Mouse (Mus musculus) neural tube, postnatal 0 days (tissue): ENCODE results near the gene Abca12. TPM values are rescaled to one million over a fixed set of nuclear protein-coding genes. Genes with fewer than 3 reads are reported as not detected.

Experiments used
- polyA plus RNA-seq: library from polyadenylated mRNA; unstranded; fragments of >200 nt; fragmentation: Nextera tagmentation; extraction: Ambion mirVana; gene quantifications from 2 replicates; pipeline ENCODE4 v1.2.1, GENCODE M21; 2015

Abca12 gene
- 0.03 and 0.09 TPM in 2 replicates for polyA plus RNA-seq

DNA sequence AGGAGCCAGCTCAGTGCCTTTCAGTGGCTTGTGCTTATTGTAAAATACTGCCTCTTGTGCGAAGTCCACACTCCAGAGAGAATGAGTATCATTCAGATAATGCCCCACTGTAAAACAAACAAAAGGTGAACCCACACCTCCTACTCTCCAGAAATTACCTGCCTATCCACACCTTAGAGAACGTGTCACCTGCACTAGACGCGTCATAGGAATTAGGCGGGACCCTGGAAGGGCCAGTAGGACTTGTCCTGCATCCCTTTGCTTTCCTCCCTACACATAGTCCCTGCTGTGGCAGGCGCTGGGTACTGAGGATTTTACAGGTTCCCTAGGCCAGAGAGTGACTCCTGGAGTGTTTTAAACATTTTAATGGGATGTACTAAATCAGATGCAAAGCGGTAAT, at the start of gene Abca12:
TSS of gene Abca12 (minus strand) at position 101 of the 400 bp plus-strand sequence.

Other genes starting within 250 kb of the Abca12 start
- 35.3 and 36.2 TPM in 2 replicates for gene Atic, start 142.2 kb upstream of the Abca12 start, polyA plus RNA-seq
- gene Fn1, start 238.3 kb upstream of the Abca12 start, polyA plus RNA-seq: 27.4 and 31.4 TPM in 2 replicates